Mouse (Mus musculus) embryonic facial prominence, embryonic 11.5 days (tissue): Measurements from ENCODE around the gene Zfp42. TPM values are rescaled to one million over a fixed set of nuclear protein-coding genes. Genes with fewer than 3 reads are reported as not detected.
A peak's percentile ranks its signal among the peaks of the same experiment; 100 is the strongest.
"Not testable (repeated sequence)": the region's sequence is repeated elsewhere in the genome, so short reads cannot be mapped to it uniquely, and the experiment has no call there.

ENCODE experiments used
- ATAC-seq: fragments of 200-750 bp; cut with Nextera tagmentation; replicated peaks from 2 replicates; pipeline ENCODE4 v1.8.0; 2017; ENCODE audit warnings: low read depth; ENCODE audit not compliant: insufficient number of reproducible peaks, low FRiP score, low TSS enrichment
- DNase-seq: peaks from one replicate; pipeline ENCODE4 v3.0.0-alpha.2; 2015; ENCODE audit warnings: low spot score
- H3K27ac ChIP-seq: fragments of 300-500 bp; sonication (generic); replicated peaks from 2 replicates; pipeline ENCODE4 v1.5.1; 2014; ENCODE audit warnings: mild to moderate bottlenecking, low read depth, low read length, control low read depth
- H3K27me3 ChIP-seq: fragments of 300-500 bp; sonication (generic); 2 replicates; pipeline ENCODE4 v1.6.1; 2014; ENCODE audit warnings: mild to moderate bottlenecking, low read length, moderate library complexity, mixed read lengths; ENCODE audit not compliant: control insufficient read depth, insufficient read depth
- H3K36me3 ChIP-seq: fragments of 300-500 bp; sonication (generic); replicated peaks from 2 replicates; pipeline ENCODE4 v1.6.1; 2014; ENCODE audit warnings: low read depth, mild to moderate bottlenecking, low read length, moderate library complexity, mixed read lengths; ENCODE audit not compliant: control insufficient read depth, insufficient read depth
- H3K4me1 ChIP-seq: fragments of 300-500 bp; sonication (generic); 2 replicates; pipeline ENCODE4 v1.6.1; 2014; ENCODE audit warnings: low read length, mixed read lengths; ENCODE audit not compliant: control insufficient read depth, insufficient read depth
- H3K4me2 ChIP-seq: fragments of 300-500 bp; sonication (generic); 2 replicates; pipeline ENCODE4 v1.6.1; 2014; ENCODE audit warnings: low read depth, mild to moderate bottlenecking, control low read depth, low read length, moderate library complexity
- H3K4me3 ChIP-seq: fragments of 300-500 bp; sonication (generic); 2 replicates; pipeline ENCODE4 v1.5.1; 2014; ENCODE audit warnings: low read depth, low read length, control low read depth
- H3K9ac ChIP-seq: fragments of 300-500 bp; sonication (generic); replicated peaks from 2 replicates; pipeline ENCODE4 v1.6.1; 2014; ENCODE audit warnings: mild to moderate bottlenecking, control low read depth, low read length
- H3K9me3 ChIP-seq: fragments of 300-500 bp; sonication (generic); replicated peaks from 2 replicates; pipeline ENCODE4 v1.6.1; 2016; ENCODE audit warnings: mild to moderate bottlenecking, low read length, inconsistent platforms, mixed read lengths; ENCODE audit not compliant: control insufficient read depth
- whole genome bisulfite sequencing: fragments of 180-500 bp; shearing (Covaris S2); extraction: QIAGEN DNeasy Blood & Tissue Kit; methylation state at CpG from one replicate; pipeline ENCODE4 v1.1.7; 2014; 5-methylcytosine and 5-hydroxymethylcytosine counted together
- polyA plus RNA-seq: library from polyadenylated mRNA; unstranded; fragments of >200 nt; fragmentation: Nextera tagmentation; extraction: Ambion mirVana; gene quantifications from 2 replicates; pipeline ENCODE4 v1.2.1, GENCODE M21; 2014

Gene Zfp42
- not detected in 2 replicates for polyA plus RNA-seq

GRCm38 (mm10) chr8:43306896-43307295 lies at the start of gene Zfp42:
Zfp42 (minus strand) TSS chr8:43306980.
- no peak for ATAC-seq
- WGBS, result 43% methylated on average over 14 of the region's 14 CpGs
- H3K4me3 ChIP-seq, result no peak within 1 kb of the TSS
- H3K36me3 ChIP-seq, result no peaks in the 10 kb centered on the region
- H3K27ac ChIP-seq, result no peak within 1 kb of the TSS
- no peaks in the 10 kb centered on the region for H3K27me3 ChIP-seq
- H3K4me1 ChIP-seq, result no peaks in the 10 kb centered on the region
- no peak within 1 kb of the TSS for H3K4me2 ChIP-seq
- no peaks in the 10 kb centered on the region for H3K9me3 ChIP-seq
- no peak for DNase-seq
- no peak within 1 kb of the TSS for H3K9ac ChIP-seq

DNA sequence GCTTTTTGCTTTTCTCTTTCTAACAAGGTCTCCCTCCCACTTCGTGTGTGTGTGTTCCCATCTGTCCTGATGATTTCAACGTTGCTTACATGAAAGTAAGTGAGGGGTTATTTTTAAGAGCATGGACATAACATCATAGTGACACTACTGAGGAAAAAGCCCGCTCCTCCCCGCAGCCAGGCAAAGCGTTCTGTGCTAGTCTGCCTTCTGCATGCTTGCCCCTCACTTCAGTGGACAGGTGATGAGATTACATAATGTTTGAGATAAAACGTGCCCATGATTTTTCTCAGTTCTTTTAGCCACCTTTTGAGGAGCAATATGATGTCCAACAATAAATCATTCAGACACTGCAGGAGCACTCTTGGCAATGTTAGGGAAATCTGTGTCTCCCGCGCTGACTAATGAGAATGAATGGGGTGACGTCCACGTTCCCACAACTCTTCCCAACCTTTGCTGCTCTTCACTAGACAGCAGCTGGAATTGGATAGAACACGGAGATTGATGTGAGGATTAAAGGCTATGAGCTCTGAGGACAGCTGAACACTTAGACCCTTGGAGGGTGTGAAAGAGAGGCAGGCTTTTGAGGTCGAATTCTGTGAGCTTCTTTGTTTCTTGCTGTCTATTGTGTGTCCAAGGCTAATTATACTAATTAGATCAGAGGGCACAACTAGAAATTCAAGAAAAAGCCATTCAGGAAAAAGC lies 49.4 kb upstream of the Zfp42 start:
- no peak overlapping the region for H3K9ac ChIP-seq
- no peaks in the 10 kb centered on the region for H3K9me3 ChIP-seq
- H3K4me1 ChIP-seq, result no peaks in the 10 kb centered on the region
- no peak overlapping the region for H3K27ac ChIP-seq
- no peak overlapping the region for H3K4me3 ChIP-seq
- no peak for ATAC-seq
- WGBS, result 66% methylated on average over 12 of the region's 12 CpGs
- H3K4me2 ChIP-seq, result no peak overlapping the region
- H3K27me3 ChIP-seq, result no peaks in the 10 kb centered on the region
- DNase-seq, result no peak
- no peaks in the 10 kb centered on the region for H3K36me3 ChIP-seq

DNA sequence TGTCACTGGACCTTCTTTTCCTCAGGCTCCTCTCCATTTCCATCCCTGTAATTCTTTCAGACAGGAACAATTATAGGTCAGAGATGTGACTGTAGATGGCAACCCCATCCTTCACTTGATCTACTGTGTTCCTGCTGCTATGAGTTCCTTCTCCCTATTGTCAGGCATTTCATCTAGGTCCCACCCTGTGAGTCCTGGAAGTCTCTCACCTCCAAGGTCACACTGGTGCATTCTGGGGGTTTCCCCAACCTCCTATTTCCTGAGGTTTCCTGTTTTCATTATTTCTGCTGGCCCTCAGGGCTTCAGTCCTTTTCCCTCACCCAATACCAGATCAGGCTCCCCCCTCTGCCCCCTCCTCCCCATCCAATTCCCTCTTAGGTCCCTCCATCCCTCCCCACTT lies 45.5 kb upstream of the Zfp42 start:
- H3K9me3 ChIP-seq, H3K36me3 ChIP-seq, H3K4me2 ChIP-seq, H3K27ac ChIP-seq, H3K9ac ChIP-seq, ATAC-seq, H3K4me1 ChIP-seq, H3K4me3 ChIP-seq, H3K27me3 ChIP-seq, DNase-seq: not testable (repeated sequence)

GRCm38 (mm10) chr8:43338555-43338954 lies 31.8 kb upstream of the Zfp42 start:
- ATAC-seq, result no peak
- 80% methylated on average over 5 of the region's 5 CpGs for WGBS

GRCm38 (mm10) chr8:43333465-43333864 lies 26.7 kb upstream of the Zfp42 start:
- Histone ChIP-seq H3K27me3 (no peaks in the 10 kb centered on the region), H3K4me3 (no peak overlapping the region), H3K9ac (no peak overlapping the region), H3K27ac (no peak overlapping the region), H3K36me3 (no peaks in the 10 kb centered on the region), H3K4me1 (no peaks in the 10 kb centered on the region), H3K9me3 (no peaks in the 10 kb centered on the region), H3K4me2 (no peak overlapping the region)
- DNase-seq (peak; percentile 45), ATAC-seq (no peak)
- 58% methylated on average over 4 of the region's 4 CpGs for WGBS

More at GRCm38 (mm10) chr8:43338555-43338954, 31.8 kb upstream of the Zfp42 start:
- no peaks in the 10 kb centered on the region for H3K9me3 ChIP-seq
- no peak overlapping the region for H3K27ac ChIP-seq
- H3K4me3 ChIP-seq, result no peak overlapping the region
- H3K9ac ChIP-seq, result no peak overlapping the region
- H3K27me3 ChIP-seq, result no peaks in the 10 kb centered on the region
- no peak for DNase-seq
- H3K4me2 ChIP-seq, result no peak overlapping the region
- H3K36me3 ChIP-seq, result no peaks in the 10 kb centered on the region
- no peaks in the 10 kb centered on the region for H3K4me1 ChIP-seq

- H3K4me2 ChIP-seq, result no peak overlapping the region
- DNase-seq (no peak), ATAC-seq (no peak)
- no peak overlapping the region for H3K27ac ChIP-seq
- H3K9ac ChIP-seq, result no peak overlapping the region
- 93% methylated on average over 7 of the region's 7 CpGs for WGBS
- H3K4me3 ChIP-seq, result no peak overlapping the region
- H3K36me3 ChIP-seq, result no peaks in the 10 kb centered on the region
- no peaks in the 10 kb centered on the region for H3K27me3 ChIP-seq
- no peaks in the 10 kb centered on the region for H3K4me1 ChIP-seq
- no peaks in the 10 kb centered on the region for H3K9me3 ChIP-seq
These were observed 24.9 kb upstream of the Zfp42 start for GRCm38 (mm10) chr8:43331657-43332056.

DNA sequence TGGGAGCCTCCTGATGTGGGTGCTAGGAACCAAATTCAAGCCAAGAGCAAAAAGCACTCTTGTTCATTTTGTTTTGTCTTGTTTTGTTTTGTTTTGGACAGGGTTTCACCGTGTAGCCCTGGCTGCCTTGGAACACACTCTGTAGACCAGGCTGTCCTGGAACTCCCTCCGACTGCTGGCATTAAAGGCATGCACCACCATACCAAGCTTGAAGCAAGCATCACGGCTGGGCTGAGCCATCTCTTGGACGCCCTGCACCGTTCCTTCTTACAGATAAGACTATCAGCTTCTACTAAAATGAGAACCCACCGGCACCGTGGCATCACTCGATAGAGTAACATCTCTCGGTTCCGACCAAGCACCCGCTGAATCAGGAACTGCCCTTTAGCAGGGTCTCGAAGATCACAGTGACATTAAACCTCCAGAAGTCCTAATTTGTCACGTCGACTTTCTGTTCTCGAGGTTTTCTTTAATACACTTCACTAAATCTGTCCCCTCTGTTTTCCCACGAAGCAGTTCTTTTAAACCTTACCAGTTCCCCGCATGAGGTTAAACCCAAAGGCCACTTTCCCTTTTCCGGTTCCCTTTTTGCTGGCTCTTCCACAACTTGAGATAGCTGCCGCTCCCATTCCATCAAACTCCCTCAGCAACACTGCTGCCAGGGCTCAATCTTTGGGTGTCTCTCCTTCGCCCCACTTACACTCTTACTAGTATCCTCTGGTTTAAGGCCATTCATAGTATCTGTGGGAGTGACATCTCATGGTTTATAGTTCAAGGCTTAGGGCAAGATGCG lies 23.3 kb upstream of the Zfp42 start:
- no peak overlapping the region for H3K4me3 ChIP-seq
- H3K4me1 ChIP-seq, result no peaks in the 10 kb centered on the region
- 94% methylated on average over 21 of the region's 21 CpGs for WGBS

DNA sequence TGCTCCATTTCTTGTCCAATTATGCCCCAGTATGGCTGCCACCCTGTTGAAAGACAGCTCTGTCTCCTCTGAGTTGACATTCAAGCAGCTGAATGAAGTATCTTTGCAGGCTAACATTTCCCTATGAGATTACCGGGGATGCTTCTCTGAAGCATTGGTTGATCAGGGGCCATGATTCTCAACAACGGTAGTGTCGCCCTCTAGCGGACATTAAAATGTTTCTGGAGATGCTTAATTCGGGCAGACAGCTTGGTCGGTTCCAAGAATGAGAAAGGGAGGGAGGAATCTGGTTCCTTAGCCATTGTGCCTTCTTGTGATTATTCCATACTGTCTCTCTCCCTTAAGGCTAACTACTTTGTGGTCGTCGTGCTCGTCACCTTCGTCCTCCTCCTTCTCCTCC lies 21.9 kb upstream of the Zfp42 start:
- no peaks in the 10 kb centered on the region for H3K4me1 ChIP-seq
- DNase-seq (no peak), ATAC-seq (no peak)
- H3K4me2 ChIP-seq, result no peak overlapping the region
- 86% methylated on average over 10 of the region's 10 CpGs for WGBS
- no peak overlapping the region for H3K27ac ChIP-seq
- H3K36me3 ChIP-seq, result no peaks in the 10 kb centered on the region
- no peak overlapping the region for H3K4me3 ChIP-seq
- H3K9ac ChIP-seq, result no peak overlapping the region
- no peaks in the 10 kb centered on the region for H3K27me3 ChIP-seq
- no peaks in the 10 kb centered on the region for H3K9me3 ChIP-seq

More for the DNA sequence above, 23.3 kb upstream of the Zfp42 start:
- no peak for DNase-seq
- Histone ChIP-seq H3K27ac (no peak overlapping the region), H3K9me3 (no peaks in the 10 kb centered on the region), H3K27me3 (no peaks in the 10 kb centered on the region), H3K36me3 (no peaks in the 10 kb centered on the region), H3K9ac (no peak overlapping the region), H3K4me2 (no peak overlapping the region)
- ATAC-seq, result no peak
